Mouse (Mus musculus): Measurements from ENCODE around the gene Acox1. TPM values are rescaled to one million over a fixed set of nuclear protein-coding genes. Genes with fewer than 3 reads are reported as not detected.

Gene Acox1
- total RNA-seq, 2 experiments from 2014 or later, result 99.6 to 109 TPM

DNA sequence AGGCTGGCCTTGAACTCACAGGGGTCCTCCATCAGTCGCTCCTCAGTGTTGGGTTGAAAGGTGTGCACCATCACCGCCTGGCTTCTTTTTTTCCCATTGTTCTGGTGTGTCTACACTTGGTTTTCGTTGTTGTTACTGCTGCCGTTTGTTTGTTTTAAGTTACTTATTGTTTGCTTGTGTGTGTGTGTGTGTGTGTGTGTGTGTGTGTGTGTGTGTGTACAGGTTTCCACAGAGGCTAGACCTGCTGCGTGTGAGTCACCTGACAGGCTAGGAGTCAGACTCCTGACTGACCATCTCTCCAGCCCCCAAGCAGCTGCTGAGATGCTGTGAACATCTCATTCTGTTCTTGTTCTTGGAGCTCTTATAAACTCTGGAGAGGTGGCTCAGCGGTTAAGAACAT lies 14.0 kb upstream of the Acox1 start:
- DNase-seq (ENCODE audit: low spot score), result no peak

- DNase-seq (ENCODE audit: low spot score), result no peak
Observed at GRCm38 (mm10) chr11:116210696-116211095, 11.9 kb upstream of the Acox1 start.

GRCm38 (mm10) chr11:116209257-116209656 lies 10.4 kb upstream of the Acox1 start:
- no peak for DNase-seq (ENCODE audit: low spot score)

GRCm38 (mm10) chr11:116208660-116209059 lies 9.8 kb upstream of the Acox1 start:
- DNase-seq (ENCODE audit: low spot score), result no peak

DNA sequence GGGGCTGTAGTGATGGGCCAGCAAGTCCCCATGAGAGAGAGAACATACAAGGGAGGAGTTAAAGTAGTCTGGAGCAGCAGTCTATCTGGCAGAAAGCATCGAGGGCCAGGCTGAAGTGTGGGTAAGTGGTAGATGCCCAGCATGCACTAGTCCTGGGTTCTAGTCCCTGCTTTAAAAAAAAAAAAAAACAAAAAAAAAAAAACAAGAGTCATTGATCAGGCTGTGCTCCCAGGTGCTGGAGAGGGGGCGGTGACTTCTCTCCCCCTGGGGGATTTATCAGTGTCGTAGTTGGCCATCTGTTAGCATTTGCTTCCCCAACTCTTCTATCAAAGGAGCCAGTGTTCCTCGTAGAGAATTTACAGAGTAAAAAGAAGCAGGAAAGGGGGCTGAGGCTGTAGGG lies 7.8 kb upstream of the Acox1 start:
- no peak for DNase-seq (ENCODE audit: low spot score)

DNA sequence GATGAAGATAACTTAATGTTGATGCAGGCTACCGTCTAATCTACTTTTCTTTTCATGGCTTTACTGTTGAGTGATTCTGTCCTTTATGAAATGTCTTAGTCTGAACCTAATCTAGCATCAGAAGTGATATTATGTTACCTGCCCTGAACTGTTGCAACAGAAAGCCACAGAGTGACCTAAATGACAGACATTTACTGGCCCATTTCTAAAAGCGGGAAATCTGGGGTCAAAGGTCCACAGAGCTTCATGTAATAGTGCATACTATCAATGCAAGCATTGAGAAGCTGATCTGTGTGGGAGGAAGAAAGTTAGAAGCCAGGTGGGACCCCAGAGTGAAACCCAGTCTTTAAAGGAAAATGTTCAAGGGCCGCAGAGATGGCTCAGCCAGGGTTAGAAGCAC lies 4.3 kb upstream of the Acox1 start:
- DNase-seq (ENCODE audit: low spot score), result no peak

DNA sequence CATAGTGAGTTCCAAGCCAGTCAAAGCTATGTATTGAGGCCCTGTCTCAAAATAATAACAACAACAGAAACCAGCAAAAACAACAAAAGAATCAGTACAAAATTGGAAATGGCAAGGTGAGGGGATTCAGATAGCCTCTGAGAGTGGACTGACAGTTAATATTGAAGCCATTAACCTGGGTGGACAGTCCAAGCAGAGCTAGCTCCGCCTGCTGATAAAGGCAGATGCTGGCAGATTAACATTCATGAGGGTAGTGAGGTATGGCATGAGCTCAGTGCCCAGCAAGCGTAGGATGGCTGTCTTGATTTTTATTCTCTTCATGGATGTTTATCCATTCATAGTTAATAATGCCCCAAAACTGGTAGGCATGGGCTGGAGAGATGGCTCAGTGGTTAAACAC lies 2.3 kb upstream of the Acox1 start:
- DNase-seq (ENCODE audit: low spot score), result no peak

DNA sequence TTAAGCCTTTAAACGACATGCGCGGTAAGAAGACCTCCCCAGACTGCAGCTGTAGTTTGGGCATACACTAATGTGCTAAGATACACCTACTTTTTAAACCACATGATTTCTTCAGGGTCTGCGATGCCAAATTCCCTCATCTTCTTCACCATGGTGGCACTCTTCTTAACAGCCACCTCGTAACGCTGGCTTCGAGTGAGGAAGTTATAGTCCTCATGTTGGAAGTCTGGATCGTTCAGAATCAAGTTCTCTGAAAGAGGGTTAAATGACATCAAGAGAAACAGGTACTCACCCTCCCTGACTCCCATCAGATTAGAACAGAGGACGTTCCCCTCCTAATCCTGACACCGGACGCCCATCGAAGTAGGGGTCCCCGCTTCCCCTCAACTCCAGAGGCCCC lies 713 bp downstream of the Acox1 start:
- no peak for DNase-seq (ENCODE audit: low spot score)

DNA sequence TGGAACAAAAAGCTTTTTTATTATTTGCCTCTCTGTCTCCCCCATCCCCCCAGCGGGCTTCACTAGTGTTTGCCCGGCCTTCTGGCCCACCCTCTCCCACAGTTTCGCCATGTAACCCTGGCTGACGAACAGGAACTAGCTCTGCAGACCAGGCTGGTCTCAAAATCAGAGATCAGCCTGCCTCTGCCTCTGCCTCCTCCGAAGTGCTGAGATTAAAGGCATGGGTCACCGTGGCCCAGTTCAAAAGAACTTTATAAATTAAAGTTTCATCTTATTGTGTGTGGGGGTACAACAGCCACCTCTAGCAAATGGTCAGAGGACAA lies 1.3 kb downstream of the Acox1 start:
- DNase-seq (ENCODE audit: low spot score), result no peak

GRCm38 (mm10) chr11:116196866-116197583 lies 1.8 kb downstream of the Acox1 start:
- no peak for DNase-seq (ENCODE audit: low spot score)

GRCm38 (mm10) chr11:116196336-116196735 lies 2.5 kb downstream of the Acox1 start:
- DNase-seq (ENCODE audit: low spot score), result no peak

GRCm38 (mm10) chr11:116195252-116195651 lies 3.6 kb downstream of the Acox1 start:
- no peak for DNase-seq (ENCODE audit: low spot score)

DNA sequence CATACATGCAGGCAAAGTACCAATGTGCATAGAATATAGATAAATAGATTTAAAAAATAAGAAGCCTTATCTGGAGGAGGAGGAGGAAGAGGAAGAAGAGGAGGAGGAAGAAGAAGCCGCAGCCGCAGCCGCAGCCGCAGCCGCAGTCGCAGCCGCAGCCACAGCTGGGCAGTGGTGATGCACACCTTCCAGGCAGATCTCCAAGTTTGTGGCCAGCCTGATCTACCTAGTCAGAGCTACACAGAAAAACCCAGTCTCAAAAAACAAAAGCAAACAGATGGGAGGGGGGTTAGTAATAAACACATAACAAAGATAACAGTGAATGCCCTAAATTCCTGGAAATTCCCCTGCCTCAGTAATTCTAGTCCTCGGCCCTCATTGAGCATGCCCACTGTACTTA lies 4.2 kb downstream of the Acox1 start:
- no peak for DNase-seq (ENCODE audit: low spot score)

DNA sequence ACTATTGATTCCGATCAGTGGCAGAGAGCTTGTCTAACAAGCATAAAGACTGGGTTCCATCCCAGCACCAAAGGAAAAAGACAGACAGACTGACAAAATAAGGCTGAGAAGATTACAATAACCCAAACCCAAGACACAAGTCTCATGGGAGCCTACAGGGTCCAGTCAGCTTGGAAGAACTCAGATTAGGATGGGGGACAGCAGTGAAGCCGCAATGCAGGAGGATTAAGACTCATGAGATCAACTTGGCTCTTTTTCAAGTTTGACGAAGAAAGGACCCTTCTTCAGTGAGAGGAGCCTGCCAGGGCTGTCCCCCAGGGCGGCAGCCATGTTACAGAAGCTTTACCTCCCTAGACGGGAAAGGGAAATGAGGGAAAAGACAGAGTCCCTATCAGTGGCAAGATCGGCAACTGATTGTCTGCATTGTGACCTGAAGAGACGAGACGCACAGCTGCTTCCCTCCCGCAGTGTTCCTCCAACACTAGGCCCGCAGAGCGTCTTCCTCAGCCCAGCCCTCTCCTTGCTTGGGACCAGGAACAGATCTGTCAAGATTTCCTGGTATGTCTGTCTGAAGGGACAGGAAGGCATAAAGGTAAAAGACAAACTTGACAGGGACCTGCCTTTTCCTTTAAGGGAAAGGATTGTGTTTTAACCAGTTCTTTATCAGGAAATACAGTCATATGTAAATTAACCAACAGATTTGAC lies 11.5 kb downstream of the Acox1 start:
- DNase-seq (ENCODE audit: low spot score), result no peak

GRCm38 (mm10) chr11:116186360-116186759 lies 12.5 kb downstream of the Acox1 start:
- DNase-seq (ENCODE audit: low spot score), result no peak

DNA sequence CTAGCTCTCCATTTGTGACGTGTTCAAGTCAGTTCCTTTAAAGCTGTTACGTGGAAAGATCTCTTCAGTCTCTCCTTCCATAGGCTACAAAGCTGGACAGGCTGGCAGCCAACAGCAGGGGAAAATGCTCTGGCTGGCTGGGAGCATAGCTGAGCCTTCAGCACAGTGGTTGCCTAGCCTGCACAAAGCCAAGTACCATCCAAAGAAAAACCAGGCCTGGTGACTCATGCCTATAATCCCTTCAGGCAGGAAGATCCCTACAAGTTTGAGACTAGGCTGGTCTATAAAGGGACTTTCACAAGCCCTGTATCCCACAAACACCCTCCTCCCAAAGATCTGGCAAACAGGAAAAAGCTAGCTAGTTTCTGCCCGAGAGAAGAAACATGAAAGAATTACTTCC lies 13.0 kb downstream of the Acox1 start:
- no peak for DNase-seq (ENCODE audit: low spot score)

DNA sequence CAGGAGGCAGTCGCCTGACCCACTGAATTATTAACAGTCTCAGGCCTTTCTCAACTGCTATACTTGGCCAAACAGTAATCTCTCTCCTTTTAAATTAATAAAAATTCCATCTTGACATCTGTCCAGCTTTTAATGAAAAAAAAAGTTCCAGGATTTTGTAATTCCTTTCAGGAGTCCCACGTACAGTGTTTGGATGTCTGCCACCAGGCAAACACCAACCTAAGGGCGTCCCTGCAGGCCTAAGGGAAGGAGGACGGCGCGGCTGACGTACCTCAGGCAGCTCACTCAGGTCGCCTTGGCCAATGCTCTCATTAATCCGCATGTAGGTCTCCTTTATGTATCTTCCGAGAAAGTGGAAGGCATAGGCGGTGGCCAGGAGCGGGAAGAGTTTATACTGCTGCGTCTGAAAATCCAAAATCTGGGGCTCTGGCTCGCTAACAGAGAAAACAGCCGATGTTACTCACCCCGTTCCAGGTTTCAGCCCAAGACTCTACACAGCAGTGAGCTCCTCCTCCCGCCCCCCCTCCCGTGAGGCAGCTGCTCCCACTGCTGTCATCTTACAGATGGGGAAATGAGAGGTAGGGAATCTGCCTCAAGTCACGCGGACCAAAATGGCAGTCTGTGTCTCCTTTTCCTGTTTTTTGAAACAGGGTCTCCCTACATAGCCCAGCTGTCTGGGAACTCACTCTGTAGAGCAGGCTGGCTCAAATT lies 20.3 kb downstream of the Acox1 start:
- no peak for DNase-seq (ENCODE audit: low spot score)

DNA sequence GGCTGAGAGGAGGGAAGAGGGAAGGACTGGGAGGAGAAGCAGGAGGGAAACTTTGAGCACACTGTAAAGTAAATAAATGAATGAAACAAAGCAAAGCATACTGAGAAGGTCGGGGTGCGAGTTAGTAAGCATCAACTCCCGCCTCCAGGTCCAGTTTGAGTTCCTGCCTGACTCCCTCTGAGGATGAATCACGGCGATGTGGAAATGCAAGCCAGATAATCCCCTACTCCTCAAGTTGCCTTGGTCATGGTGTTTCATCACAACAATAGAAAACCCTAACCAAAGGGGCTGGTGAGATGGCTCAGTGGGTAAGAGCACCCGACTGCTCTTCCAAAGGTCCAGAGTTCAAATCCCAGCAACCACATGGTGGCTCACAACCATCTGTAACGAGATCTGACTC lies 22.8 kb downstream of the Acox1 start:
- DNase-seq (ENCODE audit: low spot score), result no peak

GRCm38 (mm10) chr11:116174775-116175448 lies 23.9 kb downstream of the Acox1 start:
- DNase-seq (ENCODE audit: low spot score), result no peak

GRCm38 (mm10) chr11:116171959-116172358 lies 26.9 kb downstream of the Acox1 start:
- no peak for DNase-seq (ENCODE audit: low spot score)

DNA sequence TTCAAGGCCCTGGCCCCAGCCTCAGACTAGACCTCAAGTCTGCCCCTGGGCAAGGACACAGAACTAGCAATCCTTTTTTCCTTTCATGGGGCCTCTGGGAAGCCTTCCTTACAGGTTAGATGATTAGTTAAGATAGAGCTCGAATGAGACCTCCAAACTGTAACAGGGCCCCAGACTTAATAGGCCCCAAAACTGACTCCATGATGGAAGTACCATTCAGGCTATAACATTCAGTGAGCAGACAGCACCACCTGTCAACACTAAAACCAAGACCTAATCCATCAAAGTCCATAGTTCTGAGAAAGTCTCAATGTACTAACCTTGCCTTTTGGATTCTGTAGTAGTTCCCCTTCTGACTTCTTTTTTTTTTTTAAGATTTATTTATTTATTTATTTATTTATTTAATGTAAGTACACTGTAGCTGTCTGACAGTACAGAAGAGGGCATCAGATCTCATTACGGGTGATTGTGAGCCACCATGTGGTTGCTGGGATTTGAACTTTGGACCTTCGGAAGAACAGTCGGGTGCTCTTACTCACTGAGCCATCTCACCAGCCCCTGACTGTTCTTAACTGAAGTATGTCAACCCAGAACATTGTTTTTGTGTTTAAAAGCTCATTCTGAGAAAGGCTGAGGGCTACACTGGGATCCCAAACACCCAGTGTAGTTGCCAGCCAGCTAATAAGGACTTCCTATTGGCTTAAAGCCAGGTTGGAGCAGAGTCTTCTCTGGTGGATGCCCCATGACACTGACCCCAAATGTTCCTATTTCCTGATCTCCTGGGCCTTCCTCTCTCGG lies 28.6 kb downstream of the Acox1 start:
- DNase-seq (ENCODE audit: low spot score), result no peak

Data from gastrocnemius, adult 18-20 months (tissue).